Mouse (Mus musculus): Measurements from ENCODE around the gene Gm49361.

DNA sequence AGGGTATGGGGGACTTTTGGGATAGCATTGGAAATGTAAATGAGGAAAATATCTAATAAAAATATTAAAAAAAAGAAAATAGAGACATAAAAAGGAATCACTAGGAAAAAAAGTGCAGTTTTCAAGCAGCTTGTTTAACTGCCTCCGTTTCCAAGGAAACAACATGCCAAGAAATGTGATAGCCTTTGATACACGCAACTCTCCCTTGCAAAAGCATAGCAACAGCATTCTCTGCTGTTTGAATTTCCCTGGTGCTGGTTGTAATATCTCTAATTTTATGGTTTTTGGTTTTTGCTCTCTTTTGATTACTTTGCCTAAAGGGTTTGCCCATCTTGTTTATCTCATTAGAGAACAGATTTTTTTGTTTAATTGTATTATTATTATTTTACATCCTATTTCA is 70.4 kb downstream of the Gm49361 start:
- TF ChIP-seq CTCF (IDR thresholded peaks at IDR 0.05; ENCODE audit: extremely low read depth, insufficient read depth, low read length) (no peak), POLR2A (IDR thresholded peaks at IDR 0.05; ENCODE audit: extremely low read depth, insufficient read depth, low read length) (no peak)
